Mouse (Mus musculus) ovary, adult 10 weeks (tissue): ENCODE data around the gene Nfatc3. TPM values are rescaled to one million over a fixed set of nuclear protein-coding genes. Genes with fewer than 3 reads are reported as not detected.

ENCODE experiments used
- polyA plus RNA-seq: library from polyadenylated mRNA; stranded (reverse); fragments of 350-450 nt; fragmentation: Illumina TruSeq; extraction: RNeasy Lipid Tissue Mini Kit (QIAGEN cat#74804); gene quantifications from one replicate; pipeline ENCODE4 v1.2.3, GENCODE M21; 2014

Gene Nfatc3
- 138 TPM for polyA plus RNA-seq

GRCm38 (mm10) chr8:106058731-106059612, at the start of gene Nfatc3:
Gene Nfatc3 (plus strand): TSS chr8:106058840.

DNA sequence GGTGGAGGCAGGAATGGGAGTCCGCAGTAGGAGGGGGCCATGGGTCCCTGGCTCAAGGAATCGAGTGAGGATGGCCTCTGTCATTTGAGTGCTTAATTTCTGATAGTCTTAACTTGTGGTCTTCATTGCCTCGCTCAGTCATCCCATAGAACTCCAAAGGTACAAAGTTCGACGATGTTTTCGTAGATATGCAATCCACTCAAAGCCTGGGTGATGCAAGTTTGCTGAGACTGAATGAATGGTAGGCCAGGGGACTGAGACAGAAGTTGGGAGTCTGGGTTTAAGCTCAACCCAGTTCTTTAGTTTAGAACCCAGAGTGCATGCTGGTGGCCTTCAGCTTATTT, 47.0 kb upstream of the Nfatc3 start, which contains the start of gene Ddx28:
Gene Ddx28 (minus strand): TSS at position 240 of the 344 bp plus-strand sequence.

DNA sequence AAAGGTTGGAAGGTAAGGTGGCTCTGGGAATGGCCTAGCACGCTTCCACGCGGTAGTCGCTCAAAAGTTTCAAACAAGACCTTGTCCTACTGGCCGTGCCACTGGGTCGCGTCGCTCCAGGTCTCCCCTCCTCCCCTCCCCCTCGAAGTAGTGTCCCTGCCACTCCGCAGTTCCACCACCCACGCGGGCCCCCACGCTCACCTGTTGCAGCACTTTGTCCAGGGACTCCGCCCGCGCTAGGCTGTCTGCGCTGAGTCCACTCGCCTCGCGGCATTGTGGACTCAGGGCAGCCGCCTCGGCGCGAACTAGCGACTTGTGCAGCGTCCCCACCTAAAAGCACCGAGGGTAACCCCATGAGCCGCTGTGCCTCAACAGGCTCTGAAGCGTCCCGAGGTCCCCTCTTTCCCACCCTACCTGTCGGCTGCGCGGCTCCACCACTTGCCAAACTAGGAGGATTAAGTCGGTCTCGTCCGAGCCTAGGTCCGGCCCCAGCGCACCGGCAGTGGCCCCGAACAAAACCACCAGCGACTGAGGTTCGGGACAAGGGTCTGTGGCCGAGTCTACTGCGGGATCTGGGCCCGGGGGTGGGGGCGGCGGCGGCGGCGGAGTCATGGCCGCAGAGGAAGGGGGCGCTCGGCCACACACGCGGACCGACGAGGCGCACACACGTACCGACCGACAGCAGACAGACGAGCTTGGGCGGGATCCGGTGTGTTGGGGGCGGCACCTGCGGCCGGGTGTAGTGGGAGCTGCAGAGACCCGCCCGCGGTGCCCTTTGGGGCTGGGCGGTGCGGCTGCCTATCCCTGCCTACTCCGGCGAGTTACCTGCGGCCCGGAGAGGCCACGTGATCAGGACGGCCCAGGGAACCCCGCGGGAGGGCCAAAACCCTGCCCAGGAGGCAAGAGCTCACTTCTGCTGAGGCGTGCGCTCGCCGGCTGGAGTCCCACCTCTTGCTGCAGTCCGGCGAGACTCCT, 77.8 kb downstream of the Nfatc3 start, which contains the start of gene Esrp2:
Gene Esrp2 (minus strand): TSS at position 819 of the 975 bp plus-strand sequence.

DNA sequence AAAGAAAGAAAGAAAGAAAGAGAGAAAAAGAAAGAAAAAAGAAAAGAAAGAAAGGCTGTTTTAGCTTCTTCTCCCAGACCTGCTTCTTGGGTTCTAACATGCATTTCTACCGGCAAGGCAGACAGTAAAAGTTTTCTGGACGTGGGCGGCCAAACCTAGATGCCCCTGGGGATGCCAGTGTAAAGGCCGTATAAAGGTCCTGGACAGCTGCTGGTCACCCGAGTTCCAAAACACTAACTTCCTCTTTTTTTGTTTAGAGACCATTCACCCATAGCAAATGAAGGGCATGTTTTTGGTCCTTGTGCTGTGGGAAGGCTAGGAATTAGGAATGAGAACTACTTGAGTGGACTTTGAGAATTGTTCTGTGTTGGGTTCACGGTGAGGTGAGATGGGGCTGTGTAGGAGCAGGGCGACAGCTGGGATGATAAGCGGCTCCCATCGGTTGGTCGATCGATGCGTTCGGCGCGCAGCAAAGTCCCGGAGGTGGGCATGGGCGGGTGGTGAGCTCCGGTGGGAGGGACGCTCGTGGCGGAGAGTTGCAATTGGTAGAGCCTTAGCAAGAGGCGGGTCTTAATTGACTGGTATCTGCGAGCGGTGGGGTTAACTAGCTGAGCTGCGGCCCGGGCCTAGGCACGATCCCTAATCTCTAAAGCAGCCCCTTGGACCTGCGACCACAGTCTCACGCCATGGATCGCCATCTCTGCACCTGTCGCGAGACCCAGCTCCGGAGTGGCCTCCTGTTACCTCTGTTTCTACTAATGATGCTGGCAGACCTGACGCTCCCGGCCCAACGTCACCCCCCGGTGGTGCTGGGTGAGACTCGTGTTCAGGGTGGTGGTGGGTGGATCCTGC, 91.4 kb downstream of the Nfatc3 start, which contains the start of gene Pla2g15:
Gene Pla2g15 (plus strand): TSS at position 599 of the 852 bp plus-strand sequence.

DNA sequence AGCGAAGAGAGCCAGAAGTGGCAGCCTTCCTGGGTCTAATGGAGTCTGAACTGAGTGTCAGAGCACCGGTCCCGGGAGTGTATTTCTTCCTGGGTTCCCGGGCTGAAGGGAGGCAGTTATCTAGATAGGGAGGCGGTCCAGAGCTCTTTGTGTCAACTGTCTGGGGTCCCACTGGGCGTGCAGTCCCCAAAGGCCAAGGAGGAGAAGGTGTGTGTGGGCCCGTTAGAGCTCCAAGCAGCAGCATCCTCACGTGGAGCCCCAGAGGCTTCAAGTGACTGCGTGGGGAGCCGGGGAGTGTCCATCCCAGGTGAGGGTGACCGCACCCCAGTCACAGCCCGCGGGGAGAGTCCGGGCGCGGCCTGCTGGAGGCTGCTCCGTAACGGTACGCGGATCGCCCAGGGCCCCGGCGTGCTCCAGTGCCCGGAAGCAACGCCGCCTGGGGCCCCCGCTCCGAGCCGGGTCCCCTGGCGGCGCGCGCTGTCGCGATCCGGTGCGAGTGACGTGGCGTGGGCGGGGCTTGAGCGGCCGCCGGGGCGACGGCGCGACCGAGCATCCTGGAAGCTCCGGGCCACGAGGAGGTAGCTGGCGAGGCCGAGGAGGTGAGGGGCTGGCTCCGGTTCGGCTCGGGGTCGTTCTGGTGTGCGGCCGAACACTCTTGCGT, 109.8 kb downstream of the Nfatc3 start, which contains the start of gene Slc7a6:
Gene Slc7a6 (plus strand): TSS at position 502 of the 661 bp plus-strand sequence.

Other genes starting within 250 kb of the Nfatc3 start
- gene Ranbp10, start 231.5 kb upstream of the Nfatc3 start, polyA plus RNA-seq = 4.8 TPM
- 2.0 TPM for gene Tsnaxip1, start 231.1 kb upstream of the Nfatc3 start, polyA plus RNA-seq
- 0.68 TPM for gene Cenpt, start 205.6 kb upstream of the Nfatc3 start, polyA plus RNA-seq
- 15.2 TPM for gene Thap11, start 203.7 kb upstream of the Nfatc3 start, polyA plus RNA-seq
- 94.3 TPM for gene Nutf2, start 198.3 kb upstream of the Nfatc3 start, polyA plus RNA-seq
- 2.3 TPM for gene Edc4, start 178.0 kb upstream of the Nfatc3 start, polyA plus RNA-seq
- not detected for gene Nrn1l, start 165.3 kb upstream of the Nfatc3 start, polyA plus RNA-seq
- 4.3 TPM for gene Pskh1, start 158.4 kb upstream of the Nfatc3 start, polyA plus RNA-seq
- not detected for gene Ctrl, start 125.0 kb upstream of the Nfatc3 start, polyA plus RNA-seq
- 0.94 TPM for gene Psmb10, start 120.4 kb upstream of the Nfatc3 start, polyA plus RNA-seq
- gene Lcat, start 115.5 kb upstream of the Nfatc3 start, polyA plus RNA-seq = not detected
- 3.5 TPM for gene Slc12a4, start 92.7 kb upstream of the Nfatc3 start, polyA plus RNA-seq
- not detected for gene Dpep3, start 79.4 kb upstream of the Nfatc3 start, polyA plus RNA-seq
- gene Dus2, start 67.5 kb upstream of the Nfatc3 start, polyA plus RNA-seq = 2.2 TPM
- gene Dpep2nb, start 52.9 kb upstream of the Nfatc3 start, polyA plus RNA-seq = not detected
- 5.1 TPM for gene Ddx28, start 47.0 kb upstream of the Nfatc3 start, polyA plus RNA-seq
- 0.94 TPM for gene Esrp2, start 78.1 kb downstream of the Nfatc3 start, polyA plus RNA-seq
- gene Pla2g15, start 91.6 kb downstream of the Nfatc3 start, polyA plus RNA-seq = 13.9 TPM
- 33.8 TPM for gene Slc7a6, start 110.0 kb downstream of the Nfatc3 start, polyA plus RNA-seq
- 34.2 TPM for gene Slc7a6os, start 152.1 kb downstream of the Nfatc3 start, polyA plus RNA-seq
- gene Prmt7, start 152.1 kb downstream of the Nfatc3 start, polyA plus RNA-seq = 10.6 TPM